Mouse (Mus musculus) megakaryocyte, embryonic 14.5 days (primary cell): ENCODE results near the gene Fli1. TPM values are rescaled to one million over a fixed set of nuclear protein-coding genes. Genes with fewer than 3 reads are reported as not detected.

Experiments
- H3K27me3 ChIP-seq: replicated peaks from 2 replicates; pipeline ENCODE3; 2012; ENCODE audit warnings: inconsistent platforms
- H3K36me3 ChIP-seq: replicated peaks from 2 replicates; pipeline ENCODE3; 2012; ENCODE audit warnings: low read length, inconsistent platforms, mixed read lengths
- H3K4me1 ChIP-seq: 2 replicates; pipeline ENCODE4 v1.6.1; 2012; ENCODE audit warnings: inconsistent platforms
- H3K4me3 ChIP-seq: replicated peaks from 2 replicates; pipeline ENCODE3; 2012; ENCODE audit warnings: moderate library complexity, mild to moderate bottlenecking, inconsistent platforms
- H3K9me3 ChIP-seq: 2 replicates; pipeline ENCODE4 v1.6.1; 2012; ENCODE audit warnings: inconsistent platforms
- FLI1 ChIP-seq: IDR thresholded peaks from 2 replicates; pipeline ENCODE4 v1.6.1; 2012; ENCODE audit warnings: low read length, inconsistent platforms, mixed read lengths
- GATA1 ChIP-seq: IDR thresholded peaks from 3 replicates; pipeline ENCODE4 v1.6.1; 2012; ENCODE audit warnings: mixed read lengths, low read length, inconsistent platforms, borderline replicate concordance
- polyA plus RNA-seq: library from polyadenylated mRNA; stranded (reverse); fragments of >175 nt; gene quantifications from 2 replicates; pipeline ENCODE4 v1.2.3, GENCODE M21; 2012; ENCODE audit warnings: low replicate concordance; ENCODE audit not compliant: insufficient read depth

Fli1 gene
- polyA plus RNA-seq, 1 experiment = 61.7 TPM

DNA sequence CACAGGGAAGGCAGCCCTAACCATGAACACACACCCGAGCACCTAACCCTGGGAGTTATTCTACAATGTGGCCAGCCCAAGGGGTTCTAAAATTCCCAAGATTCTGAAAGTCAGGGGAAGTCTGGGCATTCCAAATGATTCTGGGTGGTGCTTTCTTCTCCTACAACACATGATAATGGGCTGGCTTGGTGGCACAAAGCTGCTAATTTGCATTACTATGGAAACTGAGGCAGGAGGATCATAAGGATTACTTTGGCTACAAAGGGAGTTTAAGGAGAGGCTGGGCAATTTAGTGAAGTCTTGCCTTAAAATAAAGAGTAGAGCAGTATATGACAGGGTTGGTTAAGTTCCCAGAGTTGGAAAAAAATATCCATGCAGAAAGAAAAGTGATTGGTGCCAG is 127.7 kb downstream of the Fli1 start:
- Histone ChIP-seq H3K27me3 (no peaks in the 10 kb centered on the region), H3K36me3 (peaks cover 38% of the 10 kb centered on the region), H3K4me3 (no peak overlapping the region), H3K9me3 (no peaks in the 10 kb centered on the region), H3K4me1 (peaks cover 52% of the 10 kb centered on the region)
- TF ChIP-seq GATA1 (no peak), FLI1 (no peak)

DNA sequence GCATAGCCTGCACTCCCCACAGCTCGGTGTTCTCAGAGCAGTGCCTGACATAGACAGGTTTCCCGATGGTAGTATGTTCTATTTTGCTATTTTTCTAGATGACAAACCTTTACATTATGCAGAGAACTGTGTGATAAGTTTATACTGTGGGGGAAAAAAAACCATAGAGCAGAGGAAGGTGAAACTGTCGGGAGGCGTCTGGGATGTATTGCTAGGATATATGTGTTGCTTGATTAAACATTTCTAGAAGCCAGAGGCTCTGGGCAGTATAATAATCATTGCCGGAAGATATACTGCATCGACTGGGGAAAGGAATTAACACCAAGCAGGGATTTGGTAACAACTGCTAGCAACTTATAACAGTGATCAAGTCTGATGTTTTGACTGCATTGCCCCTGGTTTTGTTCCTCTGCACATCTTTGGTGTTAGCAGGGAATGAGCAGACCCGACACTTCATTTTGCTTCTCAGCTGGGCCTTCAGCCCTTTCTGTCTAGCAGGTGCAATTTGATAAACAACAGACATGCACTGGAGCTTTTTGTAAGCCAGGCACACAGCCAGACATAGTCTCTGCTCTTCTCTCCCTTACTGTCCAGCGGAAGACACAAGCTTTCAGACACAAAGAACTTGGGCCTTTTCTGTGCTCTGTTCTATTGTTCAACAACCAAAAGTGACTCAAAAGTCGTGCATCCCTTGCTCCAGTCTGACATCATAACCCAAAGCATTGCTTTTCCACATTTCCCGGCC is 129.7 kb downstream of the Fli1 start:
- H3K36me3 ChIP-seq = peaks cover 21% of the 10 kb centered on the region
- TF ChIP-seq FLI1 (no peak), GATA1 (no peak)
- H3K27me3 ChIP-seq = peaks cover 4% of the 10 kb centered on the region
- H3K4me1 ChIP-seq = peaks cover 60% of the 10 kb centered on the region
- H3K9me3 ChIP-seq = no peaks in the 10 kb centered on the region
- H3K4me3 ChIP-seq = no peak overlapping the region

DNA sequence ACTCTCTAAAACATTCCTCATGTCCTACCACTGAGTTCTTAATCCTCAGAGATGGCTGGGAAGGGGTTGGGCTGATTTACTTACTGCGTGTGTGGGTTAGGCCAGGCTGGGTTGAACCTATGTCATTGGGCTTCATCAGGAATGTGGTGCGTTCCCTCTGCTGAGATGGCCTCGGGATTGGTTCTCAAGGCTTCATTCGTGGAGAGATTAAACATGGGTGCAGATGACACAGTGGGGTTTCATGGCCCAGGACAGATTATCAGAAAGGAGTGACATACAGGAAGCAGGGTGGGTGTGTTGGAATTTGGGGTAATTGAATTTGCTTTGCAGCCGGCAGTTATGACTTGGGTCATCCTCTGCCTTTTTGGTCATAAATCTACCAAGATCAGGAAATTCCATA is 131.2 kb downstream of the Fli1 start:
- TF ChIP-seq GATA1 = no peak
- no peak for TF ChIP-seq FLI1
- Histone ChIP-seq H3K4me1 (peaks cover 57% of the 10 kb centered on the region), H3K36me3 (peaks cover 8% of the 10 kb centered on the region), H3K4me3 (no peak overlapping the region), H3K27me3 (peaks cover 4% of the 10 kb centered on the region), H3K9me3 (no peaks in the 10 kb centered on the region)

DNA sequence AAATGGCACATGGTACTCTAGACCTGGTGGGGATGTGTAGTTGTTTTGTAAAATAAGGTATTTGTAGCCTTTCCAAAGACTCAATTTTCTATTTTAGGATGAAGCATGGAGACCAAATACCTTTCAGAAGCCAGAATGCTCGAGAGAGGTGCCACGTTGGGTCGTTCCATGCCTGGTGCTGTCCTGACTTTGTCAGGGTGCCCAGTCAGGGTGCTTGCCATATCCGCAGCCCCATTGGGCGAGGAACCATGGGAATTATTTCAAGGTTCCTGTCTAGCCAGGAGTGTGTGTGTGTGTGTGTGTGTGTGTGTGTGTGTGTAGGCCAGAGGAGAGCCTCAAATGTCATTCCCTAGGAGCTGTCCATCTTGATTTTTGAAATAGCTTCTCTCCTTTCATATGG is 132.0 kb downstream of the Fli1 start:
- Histone ChIP-seq H3K36me3 (peaks cover 6% of the 10 kb centered on the region), H3K4me3 (no peak overlapping the region), H3K4me1 (peaks cover 63% of the 10 kb centered on the region), H3K9me3 (no peaks in the 10 kb centered on the region), H3K27me3 (peaks cover 4% of the 10 kb centered on the region)
- TF ChIP-seq FLI1 = no peak
- TF ChIP-seq GATA1 = no peak

DNA sequence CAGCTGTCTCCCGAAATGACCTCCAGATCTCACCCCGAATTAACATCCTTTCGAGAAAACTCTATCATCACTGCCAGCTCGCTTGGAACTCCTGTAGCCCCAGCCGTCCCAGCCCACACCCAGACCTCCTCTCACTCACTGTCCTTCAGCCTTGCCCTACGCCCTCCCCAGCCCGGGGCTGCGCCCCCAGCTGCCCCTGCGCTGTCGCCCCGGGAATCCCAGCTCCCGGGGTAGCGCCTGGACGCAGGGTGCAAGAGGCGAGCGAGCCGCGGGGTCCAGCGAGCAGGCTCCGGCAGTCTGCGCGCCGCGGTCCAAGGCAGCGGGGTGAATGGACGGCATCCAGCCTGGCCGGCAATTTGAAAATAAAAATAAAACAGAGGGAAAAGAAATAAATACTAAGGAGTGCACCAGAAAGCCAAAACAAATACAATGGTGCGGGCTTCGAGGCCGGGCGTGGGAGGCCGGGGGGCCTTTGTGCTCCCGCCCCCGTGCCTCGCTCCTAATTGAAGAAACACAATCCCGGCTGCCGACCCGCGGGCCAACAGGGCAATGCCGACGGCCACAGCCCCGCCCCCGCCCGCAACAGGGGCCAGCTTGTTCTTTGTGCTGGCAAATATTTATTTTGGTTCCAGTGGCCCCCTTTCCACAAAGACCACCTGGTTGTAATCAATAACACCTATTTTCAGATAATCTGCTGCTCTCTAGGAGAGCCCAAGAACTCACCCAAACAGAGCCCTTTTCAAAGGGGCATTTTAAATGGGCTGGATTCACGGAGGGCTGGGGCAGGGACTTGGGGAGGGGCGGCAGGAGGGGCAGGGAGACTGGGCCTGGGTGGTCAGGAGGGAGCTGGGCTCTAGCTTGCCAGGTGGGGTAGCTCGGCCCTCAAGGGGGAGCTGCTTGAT is 133.3 kb downstream of the Fli1 start:
- peaks cover 3% of the 10 kb centered on the region for H3K36me3 ChIP-seq
- peaks cover 76% of the 10 kb centered on the region for H3K4me1 ChIP-seq
- peaks cover 4% of the 10 kb centered on the region for H3K27me3 ChIP-seq
- peak overlapping the region; percentile 89 for H3K4me3 ChIP-seq
- H3K9me3 ChIP-seq = no peaks in the 10 kb centered on the region
- TF ChIP-seq GATA1 = no peak

DNA sequence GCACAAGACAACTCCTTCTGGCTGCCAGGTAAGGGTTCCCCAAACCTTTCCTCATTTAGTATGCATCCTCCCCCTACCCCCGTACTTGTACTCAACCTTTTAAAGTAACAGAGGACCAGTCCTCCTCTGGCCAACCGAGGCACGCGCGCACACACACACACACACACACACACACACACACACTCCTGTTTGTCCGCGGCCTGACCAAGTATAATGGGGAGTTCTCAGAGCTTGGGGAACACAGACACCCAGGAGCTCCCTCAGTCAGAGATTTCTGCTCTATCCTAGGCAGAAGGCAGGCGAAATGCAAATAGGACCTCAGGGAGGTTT is 134.0 kb downstream of the Fli1 start:
- TF ChIP-seq GATA1 = no peak
- TF ChIP-seq FLI1 = no peak
- peak overlapping the region; percentile 89 for H3K4me3 ChIP-seq
- H3K4me1 ChIP-seq = peaks cover 79% of the 10 kb centered on the region
- peaks cover 4% of the 10 kb centered on the region for H3K27me3 ChIP-seq
- peaks cover under 1% of the 10 kb centered on the region for H3K36me3 ChIP-seq
- no peaks in the 10 kb centered on the region for H3K9me3 ChIP-seq

DNA sequence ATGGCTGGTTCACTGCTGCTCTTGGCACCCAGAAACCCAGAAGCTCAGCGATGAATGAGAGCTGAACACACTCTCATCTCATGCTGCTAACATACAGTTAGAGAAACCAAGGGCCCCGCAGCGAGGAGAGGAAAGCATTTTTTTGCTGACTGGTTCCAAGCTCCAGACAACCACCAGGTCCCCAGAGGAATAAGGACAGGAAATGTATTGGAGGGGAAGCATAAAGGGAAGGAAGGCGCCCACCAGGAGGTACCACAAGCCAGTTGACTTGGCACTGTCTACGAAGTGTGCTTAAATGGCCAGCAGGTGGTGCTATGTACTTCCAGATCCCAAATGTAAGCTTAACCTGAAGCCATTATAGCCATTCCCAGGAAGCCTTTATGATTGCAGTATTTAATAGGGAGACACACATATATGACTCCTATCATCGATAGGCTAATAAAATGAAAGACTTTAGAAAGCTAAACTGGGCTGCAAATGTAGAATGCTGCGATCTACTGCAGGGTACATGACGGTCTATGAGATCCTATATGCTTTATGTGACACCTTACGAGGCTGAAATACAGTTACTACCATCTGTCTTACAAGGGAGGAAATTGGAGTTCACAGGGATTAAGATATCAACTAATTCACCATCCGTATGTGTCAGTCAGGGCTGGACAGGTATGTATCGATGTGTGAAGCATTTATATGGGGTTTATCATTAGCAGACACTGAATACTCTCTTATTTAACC is 137.3 kb downstream of the Fli1 start:
- TF ChIP-seq FLI1 (no peak), GATA1 (no peak)
- Histone ChIP-seq H3K9me3 (no peaks in the 10 kb centered on the region), H3K36me3 (no peaks in the 10 kb centered on the region), H3K27me3 (peaks cover 4% of the 10 kb centered on the region), H3K4me1 (peaks cover 89% of the 10 kb centered on the region), H3K4me3 (peak overlapping the region; percentile 79)

DNA sequence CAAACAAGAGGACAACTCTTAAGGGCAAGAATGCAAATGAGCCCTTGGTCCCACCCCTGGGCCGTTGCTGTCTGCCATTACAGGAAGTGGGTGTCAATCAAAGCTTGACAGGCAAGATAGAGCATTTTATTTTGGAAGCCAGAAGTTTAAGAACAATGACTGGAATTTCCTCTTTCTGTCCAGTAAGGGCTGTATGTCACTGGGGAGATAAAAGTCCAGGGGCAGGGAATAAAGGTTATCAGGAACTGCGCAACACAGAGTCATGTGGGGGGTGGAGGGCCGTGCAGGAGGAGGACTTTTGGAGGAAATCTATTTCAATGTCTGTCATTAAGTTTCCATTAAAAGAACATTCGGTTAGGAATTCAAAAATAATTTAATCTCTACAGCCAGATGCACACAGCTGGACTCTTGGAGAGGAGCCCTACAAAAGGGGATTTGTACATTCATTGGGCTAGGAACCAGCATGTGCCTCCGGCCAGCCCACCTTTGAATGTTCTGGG is 141.9 kb downstream of the Fli1 start:
- H3K27me3 ChIP-seq = no peaks in the 10 kb centered on the region
- TF ChIP-seq GATA1 (no peak), FLI1 (0 out of 2 replicates have a peak, but pooled peaks have one; percentile 6)
- H3K36me3 ChIP-seq = peaks cover 3% of the 10 kb centered on the region
- peaks cover 95% of the 10 kb centered on the region for H3K4me1 ChIP-seq
- peak overlapping the region; percentile 70 for H3K4me3 ChIP-seq
- H3K9me3 ChIP-seq = no peaks in the 10 kb centered on the region

DNA sequence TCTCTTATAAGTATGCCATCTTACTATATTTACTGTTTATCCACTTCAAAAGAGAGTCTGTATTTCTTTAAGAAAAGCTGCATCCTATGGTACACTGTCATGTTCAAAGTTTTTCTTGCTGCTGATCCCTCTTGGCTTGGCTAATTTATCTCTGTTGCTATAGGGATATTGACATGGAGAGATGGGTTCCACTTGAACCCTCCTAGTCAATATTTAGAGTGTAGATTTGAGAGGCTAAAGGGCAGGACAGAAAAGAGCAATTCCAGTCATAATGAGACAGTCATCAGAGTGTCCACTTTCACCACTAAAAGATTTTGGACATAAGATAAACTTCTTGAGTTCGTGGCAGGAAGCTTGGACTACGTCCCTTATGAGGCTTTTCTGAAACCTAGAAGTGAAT is 142.4 kb downstream of the Fli1 start:
- peaks cover 3% of the 10 kb centered on the region for H3K36me3 ChIP-seq
- no peaks in the 10 kb centered on the region for H3K9me3 ChIP-seq
- no peaks in the 10 kb centered on the region for H3K27me3 ChIP-seq
- peak overlapping the region; percentile 67 for H3K4me3 ChIP-seq
- H3K4me1 ChIP-seq = peaks cover 94% of the 10 kb centered on the region
- TF ChIP-seq GATA1 (no peak), FLI1 (no peak)

DNA sequence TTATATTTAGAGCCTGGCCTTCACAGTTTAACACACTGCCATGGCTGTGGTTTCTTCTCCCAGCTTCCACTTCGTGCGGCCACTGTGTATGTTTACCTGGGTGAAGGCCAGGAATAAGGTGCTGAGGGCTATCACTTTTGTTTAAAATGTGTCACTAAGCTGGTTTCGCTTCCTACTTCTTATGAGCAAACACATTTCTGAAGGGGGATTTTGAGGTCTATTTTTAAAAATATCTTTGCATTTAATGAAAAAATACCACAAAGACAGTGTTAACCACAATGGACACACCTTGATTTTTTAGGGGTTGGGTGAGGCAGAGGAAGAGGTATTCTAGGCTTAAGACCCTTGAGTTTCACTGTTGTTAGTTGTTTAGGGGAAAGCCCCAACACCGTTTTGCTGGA is 147.9 kb downstream of the Fli1 start:
- Histone ChIP-seq H3K36me3 (peaks cover 3% of the 10 kb centered on the region), H3K27me3 (no peaks in the 10 kb centered on the region), H3K4me3 (no peak overlapping the region), H3K9me3 (no peaks in the 10 kb centered on the region), H3K4me1 (peaks cover 95% of the 10 kb centered on the region)
- TF ChIP-seq FLI1 (no peak), GATA1 (no peak)
